Mouse (Mus musculus) liver, postnatal 0 days (tissue): ENCODE measurements around the gene Fbxo24.

Source experiments
- CTCF ChIP-seq: sonication (generic); IDR thresholded peaks from 2 replicates; pipeline ENCODE4 v1.5.1; 2016; ENCODE audit warnings: antibody characterized with exemption, low read depth
- EP300 ChIP-seq: IDR thresholded peaks from 2 replicates; pipeline ENCODE4 v1.6.1; 2016; ENCODE audit warnings: antibody characterized with exemption, low read depth, mild to moderate bottlenecking

- TF ChIP-seq CTCF: peak; percentile 73
- TF ChIP-seq EP300: no peak
Measured at GRCm38 (mm10) chr5:137670240-137670639, 41.4 kb upstream of the Fbxo24 start.
